Mouse (Mus musculus) embryo, embryonic 11 days (tissue): ENCODE measurements around the gene Kat7.

Experiments used
- DNase-seq: peaks from one replicate; pipeline ENCODE4 v3.0.0-alpha.2; 2015

Gene Kat7

DNA sequence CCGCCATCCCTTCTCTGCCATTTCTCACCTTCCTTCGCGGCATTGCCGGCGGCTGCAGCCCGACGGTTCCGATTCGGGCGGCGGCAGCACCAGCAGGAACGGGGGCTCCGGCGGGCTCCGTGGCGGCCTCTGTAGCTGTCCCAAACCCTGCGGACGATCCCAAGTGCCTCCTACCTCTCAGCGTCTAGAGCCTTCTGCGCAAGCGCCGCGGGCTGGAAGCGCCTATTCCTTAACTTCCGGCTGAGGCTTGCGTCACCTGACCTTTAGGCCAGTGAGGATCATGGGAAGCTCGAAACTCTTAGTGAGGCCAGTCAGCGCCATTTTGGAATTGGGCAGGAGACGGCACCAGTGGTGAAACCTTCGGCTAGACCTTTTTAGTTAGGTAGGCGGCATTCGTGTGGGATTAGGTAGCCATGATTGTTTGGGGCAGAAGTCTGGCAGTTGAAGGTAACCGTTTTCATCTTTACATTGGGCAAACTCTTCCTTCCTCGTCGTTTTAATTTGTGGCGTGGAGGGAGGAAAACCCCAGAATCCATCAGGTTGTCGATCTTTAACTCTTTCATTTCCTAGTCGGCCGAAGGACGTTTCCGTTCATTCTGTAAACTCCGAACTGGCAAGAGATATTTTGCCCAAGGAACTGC is at the start of gene Kat7:
Kat7 (minus strand) TSS at position 240 of the 641 bp plus-strand sequence.
- DNase-seq, result peak; percentile 100

- no peak for DNase-seq
Measured at GRCm38 (mm10) chr11:95358263-95358662, 48.2 kb upstream of the Kat7 start.

DNA sequence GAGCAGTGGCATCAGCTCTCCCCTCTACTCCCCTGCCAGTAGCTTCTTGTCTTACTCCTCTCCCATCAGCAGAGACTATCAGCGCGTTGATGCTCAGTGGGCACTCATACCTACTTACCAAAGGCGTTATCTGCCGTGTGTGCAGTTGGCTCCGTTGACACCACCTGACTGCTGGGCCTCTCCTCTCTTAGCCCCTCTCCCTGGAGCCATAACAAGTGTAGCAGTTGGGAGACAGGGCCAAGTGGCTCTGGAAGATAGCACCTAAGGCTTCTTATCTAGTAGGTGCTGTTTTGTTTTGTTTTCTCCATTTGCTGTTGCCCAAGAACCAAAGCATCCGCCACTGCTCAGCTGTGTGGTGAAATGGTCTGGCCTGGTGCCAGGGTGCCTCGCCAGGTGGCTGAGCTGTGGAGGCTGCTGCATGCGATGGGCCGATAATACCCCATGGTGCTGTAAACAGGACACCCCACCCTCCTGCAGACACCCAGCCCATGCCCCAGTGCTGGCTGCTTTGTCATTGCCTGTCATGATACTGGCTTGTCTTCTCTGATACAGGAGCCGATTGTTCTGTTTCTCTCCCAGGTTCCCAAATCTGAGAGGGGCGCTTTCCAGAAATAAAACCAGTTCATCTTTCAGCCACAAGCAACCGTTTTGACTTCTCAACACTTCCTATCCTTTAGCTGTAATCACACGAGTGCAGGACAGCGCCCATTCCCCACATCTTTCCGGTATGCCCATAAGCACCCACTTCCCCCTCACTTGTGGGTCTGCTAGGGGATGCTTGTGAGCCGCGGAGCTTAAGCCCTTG is 46.6 kb upstream of the Kat7 start:
- DNase-seq, result no peak

DNA sequence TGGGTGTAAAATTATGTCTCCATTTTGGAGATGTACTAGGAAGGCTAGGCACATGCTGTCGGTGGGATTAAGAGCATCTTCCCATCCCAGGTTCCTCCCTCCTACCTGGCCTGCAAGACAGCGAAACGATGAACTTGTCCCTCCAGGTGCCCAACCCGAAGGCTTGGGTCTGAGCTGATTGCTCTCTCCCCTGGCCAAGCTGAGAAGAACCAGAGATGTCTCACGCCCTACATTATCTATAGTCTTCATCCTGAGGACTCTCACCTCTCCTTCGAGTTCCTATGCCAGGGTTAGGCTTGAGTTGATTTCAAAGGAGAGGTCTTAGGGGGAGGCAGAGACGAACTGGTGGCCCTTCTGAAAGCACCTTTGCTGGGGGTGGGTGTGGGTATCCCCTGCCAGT is 46.0 kb upstream of the Kat7 start:
- DNase-seq, result no peak

DNA sequence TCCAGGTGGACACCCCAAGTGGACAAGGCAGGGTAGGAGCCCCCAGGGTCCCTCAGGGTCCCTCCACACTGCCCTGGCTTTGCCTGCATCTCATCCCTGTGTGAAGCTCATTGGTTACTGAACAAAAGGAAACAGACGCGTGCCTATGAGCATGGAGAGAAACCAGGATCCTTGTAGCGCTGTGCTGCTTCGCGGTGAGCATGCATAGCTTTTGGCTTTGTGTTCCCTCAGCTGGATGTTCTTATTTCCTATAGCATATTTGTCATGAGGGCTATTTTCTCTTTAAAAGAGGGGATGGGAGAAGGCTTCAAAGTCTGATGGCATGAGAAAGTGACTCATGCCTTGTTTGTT is 45.6 kb upstream of the Kat7 start:
- no peak for DNase-seq

DNA sequence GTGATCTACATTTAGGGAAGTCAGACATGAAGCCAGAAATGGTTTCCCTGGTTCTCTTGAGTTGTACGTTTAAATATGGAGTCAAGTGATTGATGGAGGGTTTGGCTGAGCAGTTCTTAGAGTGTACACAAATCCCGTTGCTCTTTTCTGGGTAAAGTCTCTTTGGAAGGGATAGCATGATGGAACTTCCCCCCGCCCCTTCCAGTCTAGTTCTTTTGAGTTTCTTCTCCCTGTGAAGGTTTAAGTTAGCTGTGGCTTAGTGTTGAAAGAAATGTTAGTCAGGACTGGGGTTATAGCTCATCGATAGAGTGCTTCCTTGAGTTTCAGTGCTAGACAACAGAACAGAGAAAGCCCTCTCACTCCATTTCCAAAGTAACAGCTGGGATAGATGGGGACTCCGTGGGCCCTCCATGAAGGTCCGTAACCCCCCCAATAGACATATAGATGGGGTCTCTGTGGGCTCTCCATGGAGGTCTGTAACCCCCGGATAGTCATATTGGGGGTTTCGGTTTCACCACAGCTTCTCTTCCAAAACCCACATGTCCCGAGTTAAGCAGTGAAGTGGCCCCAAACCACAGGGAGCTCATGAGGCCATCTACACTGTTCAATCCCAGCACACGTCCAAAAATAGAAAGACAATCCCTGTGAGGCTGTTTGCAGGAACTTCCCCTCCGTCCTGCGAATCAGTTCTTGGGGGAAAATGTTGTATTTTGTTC is 45.1 kb upstream of the Kat7 start:
- DNase-seq, result no peak

GRCm38 (mm10) chr11:95354228-95354944 is 44.3 kb upstream of the Kat7 start:
- DNase-seq, result no peak

GRCm38 (mm10) chr11:95353226-95353625 is 43.2 kb upstream of the Kat7 start:
- DNase-seq, result no peak

DNA sequence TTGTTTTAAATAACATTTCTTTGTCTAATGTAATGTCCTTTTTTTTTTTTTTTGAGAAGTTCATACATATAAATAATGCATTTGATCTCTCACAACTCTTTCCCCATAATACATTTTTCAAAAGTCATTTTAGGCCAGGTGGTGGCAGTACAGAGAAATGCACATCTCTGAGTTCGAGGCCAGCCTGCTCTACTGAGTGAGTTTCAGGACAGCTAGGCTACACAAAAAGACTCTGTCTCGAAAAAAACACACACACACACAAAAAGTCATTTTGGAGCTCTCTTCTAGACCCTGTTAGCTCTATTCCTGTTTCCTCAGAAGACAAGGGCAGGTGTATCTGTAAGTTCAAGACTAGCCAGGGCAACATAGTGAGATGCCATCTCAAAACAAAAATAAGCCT is 42.6 kb upstream of the Kat7 start:
- no peak for DNase-seq

GRCm38 (mm10) chr11:95350960-95351359 is 40.9 kb upstream of the Kat7 start:
- DNase-seq, result no peak

GRCm38 (mm10) chr11:95350289-95350688 is 40.2 kb upstream of the Kat7 start:
- no peak for DNase-seq

GRCm38 (mm10) chr11:95344181-95344580 is 34.1 kb upstream of the Kat7 start:
- no peak for DNase-seq

DNA sequence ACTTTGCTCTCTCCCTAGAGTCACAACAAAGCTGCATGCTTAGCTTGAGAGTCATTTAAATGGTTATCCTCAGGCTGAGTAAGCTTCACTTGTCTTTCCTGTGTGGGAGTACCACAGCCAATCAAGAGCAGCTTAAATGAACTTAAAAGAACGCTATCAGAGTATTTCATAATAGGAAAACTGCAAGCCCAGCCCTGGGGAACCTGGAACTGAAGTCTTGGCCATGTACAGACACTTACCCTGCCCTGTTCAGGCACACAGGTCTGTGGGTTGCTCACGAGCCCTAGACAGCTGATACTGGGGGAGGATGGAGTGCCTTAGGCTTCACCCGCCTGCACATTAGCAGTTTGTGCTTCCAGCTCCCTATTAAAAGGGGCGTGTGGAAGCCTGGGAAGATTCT is 33.1 kb upstream of the Kat7 start:
- no peak for DNase-seq

- no peak for DNase-seq
Measured at GRCm38 (mm10) chr11:95340664-95341063, 30.6 kb upstream of the Kat7 start.

DNA sequence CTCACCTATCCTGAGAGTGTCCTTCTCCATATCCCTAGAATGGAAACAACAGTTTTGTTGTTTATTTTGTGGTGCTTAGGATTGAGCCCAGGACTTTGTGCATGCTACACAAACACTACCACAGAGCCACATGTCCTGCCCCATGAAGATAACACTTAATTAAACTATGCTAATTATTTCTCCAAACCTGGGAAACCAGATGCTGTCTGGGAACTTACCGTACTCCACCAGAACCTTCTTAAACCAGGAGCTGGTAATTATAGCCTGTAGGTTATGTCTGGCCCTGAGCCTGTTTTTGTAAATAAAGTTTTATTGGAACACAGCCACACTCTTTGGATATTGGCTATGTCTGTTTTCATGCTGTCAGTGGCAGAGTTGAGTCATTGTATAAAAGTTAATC is 30.2 kb upstream of the Kat7 start:
- no peak for DNase-seq

- peak; percentile 57 for DNase-seq
Measured at GRCm38 (mm10) chr11:95339471-95340021, 29.5 kb upstream of the Kat7 start.

DNA sequence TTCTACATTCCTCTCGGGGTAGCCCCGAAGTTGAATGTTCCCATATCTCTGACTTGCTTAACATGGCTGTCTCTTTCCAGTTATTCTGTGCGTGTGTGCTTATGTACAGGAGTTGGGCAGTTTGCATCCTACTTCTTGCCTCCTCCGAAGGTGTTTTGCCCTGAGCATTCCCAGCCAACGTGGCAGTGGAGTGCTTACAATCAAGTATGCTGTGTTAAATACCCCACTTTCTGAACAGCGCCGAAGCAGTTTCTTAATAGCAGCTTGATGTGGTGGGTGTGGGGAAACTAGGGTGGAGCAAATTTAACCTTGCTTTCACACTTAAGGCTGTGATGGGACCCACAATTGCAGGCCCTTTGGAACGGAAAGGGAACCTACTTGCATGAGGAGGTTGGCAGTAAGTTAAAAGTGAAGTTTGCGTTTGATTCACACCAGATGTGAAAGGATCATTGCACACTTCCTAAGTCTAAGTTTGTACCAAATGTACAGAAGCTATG is 27.8 kb upstream of the Kat7 start:
- no peak for DNase-seq

- DNase-seq, result peak; percentile 88
Measured at GRCm38 (mm10) chr11:95337129-95337813, 27.2 kb upstream of the Kat7 start.

- peak; percentile 95 for DNase-seq
Measured at GRCm38 (mm10) chr11:95336568-95337128, 26.6 kb upstream of the Kat7 start, which contains the start of gene Fam117a. Gene Fam117a (plus strand): TSS chr11:95337018.

DNA sequence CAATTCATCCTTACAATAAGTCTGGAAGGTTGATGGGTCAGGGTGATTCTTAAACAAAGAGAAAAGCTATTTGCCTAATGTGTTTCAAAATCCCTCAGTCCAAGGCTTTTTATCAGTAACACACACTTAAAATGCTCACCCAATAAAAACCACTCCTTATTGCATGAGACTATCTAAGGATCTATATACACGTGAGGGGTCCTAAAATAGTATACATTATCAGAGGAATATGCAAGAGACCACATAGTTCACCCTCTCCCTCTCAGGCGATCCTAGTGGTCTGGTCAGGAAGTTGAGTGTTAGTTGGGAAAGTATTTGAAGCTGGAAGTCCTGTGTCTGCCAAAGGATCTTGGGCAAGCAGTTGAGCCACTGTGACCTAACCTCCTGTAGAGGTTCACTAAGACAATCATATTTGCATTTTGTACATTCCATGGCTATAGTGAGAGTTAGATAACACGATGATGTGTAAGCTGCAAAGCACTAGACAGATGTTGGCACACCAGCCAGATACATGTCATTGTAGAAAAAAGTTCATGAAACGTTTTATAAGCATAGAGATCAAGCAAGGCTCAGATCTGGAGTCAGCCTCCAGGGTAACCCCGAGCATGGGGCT is 24.5 kb upstream of the Kat7 start:
- no peak for DNase-seq

DNA sequence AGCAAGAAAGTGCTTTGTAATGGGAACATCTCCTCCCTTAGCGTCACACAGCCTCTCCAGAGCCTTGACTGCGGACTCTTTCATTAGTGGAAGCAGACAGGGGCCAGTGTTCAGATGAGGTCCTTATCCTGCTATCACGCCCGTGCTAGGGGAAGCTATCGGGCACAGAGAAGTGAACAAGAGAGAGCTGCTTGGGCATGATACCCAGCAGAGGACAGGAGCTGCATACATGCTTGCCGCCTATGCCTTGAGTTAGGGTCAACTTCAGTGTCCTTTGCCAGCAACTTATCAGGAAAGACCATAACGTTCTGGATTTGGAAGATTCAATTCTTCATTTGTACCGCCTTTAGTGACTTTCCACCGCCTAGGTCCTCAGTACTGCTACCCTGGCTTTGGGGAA is 23.8 kb upstream of the Kat7 start:
- DNase-seq, result no peak
